Comparison of ENCODE assay signal across 19 mouse cellular contexts in genomic region chr13:64018586-64019141, GRCm38 (mm10).
DNase-seq lines count a peak whose midpoint lies in the region; ATAC-seq lines count a peak whose summit lies in the region.
"Had no signal": no experiment of that assay in that cellular context is flagged by ENCODE, and none has a peak within 500 bp of the region (broad histone marks: within the 10 kb centered on the region; RNA-seq: fewer than 3 reads in every experiment).

No protein-coding gene starts in this region.

- H3K4me3 ChIP-seq in embryonic facial prominence, embryonic 15.5 days (replicated peaks) = no peak overlapping the region
- no peak overlapping the region for H3K4me3 ChIP-seq in midbrain, embryonic 15.5 days
- H3K4me3 ChIP-seq: layer of hippocampus, adult 2 months; left cerebral cortex, adult 2 months; limb, embryonic 15.5 days; megakaryocyte, embryonic 14.5 days had no signal

- intact Hi-C loops in left cerebral cortex, postnatal 4 days (cut with DNase I) = no loop called here

- H3K4me1 ChIP-seq in embryonic facial prominence, embryonic 15.5 days = peaks cover 60% of the 10 kb centered on the region
- H3K4me1 ChIP-seq in midbrain, embryonic 15.5 days = peaks cover 10% of the 10 kb centered on the region
- H3K4me1 ChIP-seq: megakaryocyte, embryonic 14.5 days had no signal

- H3K4me2 ChIP-seq in embryonic facial prominence, embryonic 15.5 days (replicated peaks) = no peak overlapping the region
- H3K4me2 ChIP-seq in midbrain, embryonic 15.5 days = no peak overlapping the region
- H3K4me2 ChIP-seq: limb, embryonic 15.5 days had no signal

- peak; percentile 31; the same call in 1 of the 2 replicates for ATAC-seq in frontal cortex, adult (ENCODE audit: low TSS enrichment)
- ATAC-seq in embryonic facial prominence, embryonic 15.5 days (ENCODE audit: insufficient number of reproducible peaks, low FRiP score, low TSS enrichment, low read depth) = peak; percentile 52; the same call in 1 of the 2 replicates
- ATAC-seq in midbrain, embryonic 15.5 days (replicated peaks) = no peak
- ATAC-seq: activated CD4-positive, CD25-positive, alpha-beta regulatory T cell, adult 4 months; midbrain, embryonic 16.5 days; Patski had no signal

- no peak for DNase-seq in frontal cortex, adult 2 months (ENCODE audit: extremely low spot score in 1 of 2, low spot score in 1 of 2)
- peak; percentile 36 for DNase-seq in left cerebral cortex, postnatal 4 days
- no peak for DNase-seq in left cerebral cortex, adult 8-10 months (ENCODE audit: low spot score in 2 of 2)
- peak; percentile 34 for DNase-seq in brain, adult 2 months (ENCODE audit: low read depth, low spot score)
- DNase-seq in urinary bladder, postnatal 14 days (ENCODE audit: low spot score) = no peak
- DNase-seq: adrenal gland, postnatal 14 days; cerebellum, adult 2 months; right cerebral cortex, postnatal 14 days; thymus, postnatal 36 days had no signal

- H3K36me3 ChIP-seq in embryonic facial prominence, embryonic 15.5 days = no peaks in the 10 kb centered on the region
- no peaks in the 10 kb centered on the region for H3K36me3 ChIP-seq in midbrain, embryonic 15.5 days (replicated peaks)
- H3K36me3 ChIP-seq: limb, embryonic 15.5 days had no signal

- WGBS in embryonic facial prominence, embryonic 15.5 days = 48% methylated on average over 10 of the region's 10 CpGs
- 79% methylated on average over 10 of the region's 10 CpGs for WGBS in midbrain, embryonic 15.5 days

- peak overlapping the region; percentile 73 for H3K27ac ChIP-seq in embryonic facial prominence, embryonic 15.5 days (replicated peaks)
- H3K27ac ChIP-seq in midbrain, embryonic 15.5 days = no peak overlapping the region
- H3K27ac ChIP-seq: layer of hippocampus, adult 2 months; left cerebral cortex, adult 2 months; limb, embryonic 15.5 days had no signal

- no peak overlapping the region for H3K9ac ChIP-seq in embryonic facial prominence, embryonic 15.5 days
- H3K9ac ChIP-seq in midbrain, embryonic 15.5 days = no peak overlapping the region
- H3K9ac ChIP-seq: limb, embryonic 15.5 days had no signal

- no peaks in the 10 kb centered on the region for H3K27me3 ChIP-seq in embryonic facial prominence, embryonic 15.5 days
- H3K27me3 ChIP-seq in midbrain, embryonic 15.5 days (replicated peaks) = no peaks in the 10 kb centered on the region
- H3K27me3 ChIP-seq: limb, embryonic 15.5 days; Patski had no signal

- H3K9me3 ChIP-seq in embryonic facial prominence, embryonic 15.5 days (replicated peaks) = no peaks in the 10 kb centered on the region
- H3K9me3 ChIP-seq in midbrain, embryonic 15.5 days = no peaks in the 10 kb centered on the region
- H3K9me3 ChIP-seq: limb, embryonic 15.5 days had no signal

Comparison
In these comparisons a context has a peak if more than half of its experiments do, and no peak if none do; other contexts are left out.
1. DNase-seq: peak in left cerebral cortex, postnatal 4 days (single experiment) and brain, adult 2 months (single experiment); none in frontal cortex, adult 2 months (0 of 2), left cerebral cortex, adult 8-10 months (0 of 2) and urinary bladder, postnatal 14 days (single experiment).